Mouse (Mus musculus) liver, adult 2 months (tissue): ENCODE data around the gene Meis2.

ENCODE experiments used
- CTCF ChIP-seq: fragments of 200-500 bp; IDR thresholded peaks from 2 replicates; pipeline ENCODE4 v1.5.1; 2011; ENCODE audit warnings: low read depth, low read length, control low read depth
- POLR2A ChIP-seq: fragments of 200-500 bp; IDR thresholded peaks from 2 replicates; pipeline ENCODE4 v1.6.1; 2011; ENCODE audit warnings: low read length, control low read depth; ENCODE audit not compliant: insufficient read depth; ENCODE audit errors: extremely low read depth

GRCm38 (mm10) chr2:116062251-116062651 lies 3.4 kb downstream of the Meis2 start:
- TF ChIP-seq CTCF: no peak
- no peak for TF ChIP-seq POLR2A
